Mouse (Mus musculus) hematopoietic stem cell, adult 5-6 weeks (primary cell): Measurements from ENCODE around the gene 1700025G04Rik. TPM values are rescaled to one million over a fixed set of nuclear protein-coding genes. Genes with fewer than 3 reads are reported as not detected.

Experiments used
- ATAC-seq, 2 experiments: fragments of 125-278 bp in 1 of 2; replicated peaks in 1 of 2; 2 replicates each; pipeline ENCODE4 v1.8.0; 2016 to 2017; ENCODE audit warnings: inconsistent platforms in 2 of 2, mild to moderate bottlenecking in 2 of 2, moderate number of reproducible peaks in 2 of 2, low read depth in 1 of 2, moderate TSS enrichment in 1 of 2; ENCODE audit not compliant: low FRiP score in 2 of 2, poor library complexity in 2 of 2, severe bottlenecking in 2 of 2, insufficient read depth in 1 of 2, low TSS enrichment in 1 of 2
- total RNA-seq: library from RNA; stranded (forward); fragments of 172-1452, 232-1000 nt; gene quantifications from 2 replicates; pipeline ENCODE4 v1.2.3, GENCODE M21; 2017

The 1700025G04Rik gene
- total RNA-seq, 1 experiment from 2014 or later = 21.9 TPM

DNA sequence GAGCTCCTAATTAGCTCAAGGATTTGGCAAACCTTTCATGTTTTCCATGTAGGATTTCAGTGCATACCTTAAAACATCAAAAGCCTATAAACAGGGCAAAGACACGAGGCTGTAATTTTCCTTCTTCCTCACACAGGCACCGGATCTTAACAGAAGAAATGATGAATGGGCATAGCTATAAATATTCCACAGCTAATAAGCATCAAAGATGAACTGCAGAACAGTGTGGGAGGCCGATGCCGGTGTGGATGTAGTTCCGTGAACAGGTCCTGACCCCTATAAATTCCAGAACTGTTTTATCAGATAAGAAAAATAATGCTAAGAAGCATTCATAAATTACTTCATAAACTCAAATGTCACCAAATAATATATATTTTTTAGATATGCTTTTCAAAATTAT, 42.5 kb downstream of the 1700025G04Rik start:
- no peak for ATAC-seq

DNA sequence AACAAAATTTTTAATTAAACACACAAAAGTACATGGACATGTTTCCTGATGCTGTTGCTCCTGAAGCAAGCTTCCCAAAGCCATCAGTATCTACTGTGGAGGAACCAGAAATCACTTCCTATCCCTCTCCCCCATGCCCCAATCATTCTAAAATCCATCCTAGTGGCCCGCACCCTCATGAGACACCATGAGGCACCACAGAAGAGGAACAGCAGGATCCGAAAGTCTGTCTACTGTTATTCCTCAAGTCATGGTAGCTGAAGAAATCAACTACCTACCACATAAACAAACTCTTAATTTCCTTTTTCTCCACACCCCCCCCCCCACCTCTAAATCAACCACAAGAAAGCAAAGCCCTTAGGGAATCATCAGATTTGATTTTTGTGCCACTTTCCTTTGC, 46.5 kb downstream of the 1700025G04Rik start:
- no peak for ATAC-seq

DNA sequence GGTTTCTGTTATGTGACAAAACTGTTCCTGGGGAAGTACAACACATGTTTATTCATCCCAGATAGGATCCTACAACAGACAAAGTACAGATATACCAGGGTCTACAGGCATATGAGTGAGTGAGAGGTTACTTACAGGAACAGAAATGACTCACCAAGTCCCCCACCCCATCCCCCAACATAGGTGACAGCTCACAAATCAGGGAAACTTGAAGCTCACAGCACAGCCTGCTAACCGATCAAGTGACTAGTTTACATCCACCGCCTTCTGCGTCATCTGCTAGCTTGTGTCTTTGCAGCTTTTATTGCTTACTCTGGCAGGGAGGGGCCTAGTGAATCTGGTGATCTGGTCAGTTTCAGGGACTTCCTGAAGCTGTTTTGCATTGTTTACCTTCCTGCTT, 47.5 kb downstream of the 1700025G04Rik start:
- ATAC-seq = no peak

DNA sequence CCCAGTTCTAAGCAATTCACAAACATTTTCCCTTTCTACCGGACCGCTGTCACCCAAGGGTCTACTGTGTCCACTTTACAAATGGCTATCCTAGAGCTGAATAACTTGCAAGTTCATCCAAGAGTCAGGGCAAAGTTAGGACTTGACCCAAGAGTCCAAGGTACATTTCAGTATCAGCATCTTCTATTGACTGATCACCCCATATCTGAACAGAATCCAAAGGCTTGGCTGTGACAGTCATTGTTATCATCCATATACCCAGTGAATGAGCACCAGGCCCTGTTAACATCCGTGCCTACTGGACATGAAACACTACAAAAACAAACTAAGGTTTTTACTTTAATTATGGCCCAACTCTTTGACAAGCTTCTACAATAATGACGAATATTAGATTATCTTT, 48.9 kb downstream of the 1700025G04Rik start:
- no peak for ATAC-seq

DNA sequence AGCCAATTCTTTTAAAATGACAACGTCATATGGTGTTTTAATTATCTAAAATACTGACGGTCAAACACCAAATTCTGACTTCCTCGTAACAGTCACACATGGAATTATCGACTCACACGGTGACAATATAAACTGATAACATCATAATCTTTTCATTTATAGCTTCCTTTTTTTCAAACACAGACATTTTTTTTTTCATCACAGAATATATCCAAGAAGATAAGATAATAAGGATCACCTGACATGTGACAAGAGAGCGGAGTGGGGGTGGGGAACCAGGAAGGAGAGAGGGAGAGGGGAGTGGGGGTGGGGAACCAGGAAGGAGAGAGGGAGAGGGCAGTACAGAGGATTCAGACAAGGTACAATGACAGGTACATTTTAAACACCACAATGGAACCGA, 49.9 kb downstream of the 1700025G04Rik start:
- ATAC-seq = no peak

DNA sequence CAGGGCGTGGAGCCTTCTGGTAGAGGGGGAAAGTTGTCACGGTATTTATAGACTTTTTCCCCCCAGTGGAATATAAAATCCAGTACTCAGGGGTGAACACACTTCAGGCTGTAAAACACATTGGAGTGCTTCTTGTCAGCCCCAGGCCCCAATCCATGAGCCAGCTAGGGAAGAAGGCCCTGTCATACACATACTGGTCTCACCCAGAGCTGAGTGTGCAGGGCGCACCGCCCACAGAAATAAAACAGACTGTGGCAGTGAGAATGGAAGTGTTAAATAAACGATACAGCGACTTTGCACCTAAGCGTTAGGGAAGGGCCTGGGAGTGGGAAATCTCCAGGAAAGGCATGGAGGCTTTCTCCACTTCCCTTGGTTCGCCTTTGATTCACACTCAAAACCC, 50.3 kb downstream of the 1700025G04Rik start:
- no peak for ATAC-seq

DNA sequence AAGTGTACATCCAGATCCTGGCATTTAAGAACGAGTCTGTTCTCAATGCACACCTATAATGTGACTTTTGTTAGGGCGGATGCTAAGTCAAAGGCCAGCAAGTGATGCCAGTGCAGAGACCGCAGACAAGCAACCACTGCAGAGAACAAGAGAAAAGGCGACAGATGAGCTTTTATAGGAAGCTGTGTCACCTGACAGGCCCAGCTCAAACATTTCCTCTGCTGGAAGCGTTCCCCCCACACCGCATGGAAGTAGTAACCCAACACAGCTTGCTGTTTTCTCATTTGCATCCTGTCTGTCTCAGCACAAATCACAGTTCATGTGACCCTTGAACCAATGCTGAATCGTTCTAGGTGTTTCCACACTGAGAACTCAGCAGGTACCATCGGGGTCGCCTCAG, 51.8 kb downstream of the 1700025G04Rik start:
- ATAC-seq = no peak; a peak in 1 of 4 replicates

DNA sequence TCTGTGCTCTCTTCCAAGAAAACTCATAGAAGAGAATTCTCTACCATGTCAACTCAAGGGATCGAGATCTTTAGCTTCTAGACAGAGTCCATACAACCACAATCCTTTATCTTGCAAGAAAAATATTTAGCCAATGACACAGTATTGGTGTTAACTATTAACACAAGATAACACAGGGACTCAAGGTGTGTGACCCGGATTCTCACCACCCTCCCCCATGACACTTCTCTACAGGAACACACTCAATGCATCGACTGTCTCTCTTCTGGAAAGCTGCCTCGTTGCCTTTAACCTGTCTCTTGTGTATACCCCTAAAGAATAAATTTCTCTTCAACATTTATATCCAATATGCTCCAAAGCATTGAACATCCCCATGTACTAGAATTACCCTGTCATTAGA, 52.3 kb downstream of the 1700025G04Rik start:
- ATAC-seq = no peak

DNA sequence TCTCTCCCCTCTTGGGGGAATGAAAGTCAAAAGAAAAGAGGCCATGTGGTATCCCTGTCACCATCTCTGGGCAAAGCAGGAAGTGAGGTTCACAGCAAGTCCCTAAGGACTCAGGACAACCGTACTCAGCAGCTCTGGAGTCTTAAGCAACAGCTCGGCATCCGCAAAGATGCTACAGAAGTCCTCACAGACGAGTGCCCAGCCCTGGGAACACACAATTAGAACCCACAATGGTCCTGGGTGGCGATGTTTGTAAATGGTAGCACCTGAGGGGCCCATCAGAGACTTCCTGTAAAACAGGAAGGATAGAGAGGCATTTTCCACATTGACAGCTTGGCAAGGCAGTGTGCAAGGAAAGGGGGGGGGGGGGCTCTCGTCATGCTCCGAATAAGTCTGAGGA, 55.2 kb downstream of the 1700025G04Rik start:
- no peak for ATAC-seq

DNA sequence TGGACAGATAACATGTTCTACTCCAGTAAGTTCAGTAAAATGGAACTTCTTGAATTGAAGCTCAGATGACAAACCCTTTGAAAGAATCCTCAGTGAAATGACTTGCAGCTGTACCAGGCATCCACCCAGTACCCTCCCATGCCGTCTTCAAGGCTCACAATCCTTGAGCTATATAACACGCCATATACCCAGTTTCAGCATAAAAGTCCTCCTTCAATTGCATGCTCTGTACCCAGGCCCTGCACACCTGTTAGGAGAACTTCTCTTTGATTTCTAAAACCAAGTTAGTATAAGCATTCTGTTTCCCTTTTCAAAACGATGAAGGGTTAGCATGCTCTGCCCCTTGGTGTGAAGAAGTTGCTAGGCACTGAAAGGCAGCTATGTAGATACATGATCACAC, 56.2 kb downstream of the 1700025G04Rik start:
- no peak for ATAC-seq

DNA sequence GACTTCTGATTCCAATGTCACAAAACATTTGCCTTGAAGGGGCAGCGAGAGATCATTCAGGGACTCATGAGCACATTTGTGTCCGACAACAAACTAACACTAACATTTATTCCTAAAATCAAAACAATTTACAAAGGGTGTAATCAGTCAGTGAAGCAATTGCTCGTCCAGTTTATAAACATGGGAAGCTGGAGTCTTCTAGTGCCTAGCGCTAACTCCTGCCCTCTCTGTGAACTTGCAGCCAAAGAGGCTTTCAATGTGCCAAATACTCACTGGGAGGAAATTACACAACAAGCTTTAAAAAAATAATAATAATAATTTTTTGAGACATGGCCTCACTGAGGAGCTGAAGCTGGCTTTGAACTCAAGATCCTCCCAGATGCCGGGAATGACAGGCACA, 57.8 kb downstream of the 1700025G04Rik start:
- no peak for ATAC-seq

DNA sequence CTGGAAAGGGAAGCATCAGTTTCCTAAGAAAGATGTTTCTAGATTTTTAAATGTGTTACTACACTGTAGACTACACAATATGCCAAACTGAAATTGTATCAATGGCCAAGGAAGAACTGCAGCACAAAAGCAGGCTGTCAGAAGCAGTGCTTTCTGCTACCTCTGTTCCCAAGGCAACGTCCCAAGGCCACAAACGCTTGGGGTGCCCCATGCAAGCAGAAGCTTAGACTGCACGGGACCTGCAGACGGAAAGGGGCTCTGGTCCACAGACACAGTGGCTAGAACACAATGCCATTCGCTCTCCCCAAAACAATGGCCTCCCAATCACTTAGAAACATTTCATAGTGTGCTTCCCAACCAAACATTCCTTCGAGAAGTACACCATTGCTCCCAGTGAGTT, 59.4 kb downstream of the 1700025G04Rik start:
- ATAC-seq = no peak

DNA sequence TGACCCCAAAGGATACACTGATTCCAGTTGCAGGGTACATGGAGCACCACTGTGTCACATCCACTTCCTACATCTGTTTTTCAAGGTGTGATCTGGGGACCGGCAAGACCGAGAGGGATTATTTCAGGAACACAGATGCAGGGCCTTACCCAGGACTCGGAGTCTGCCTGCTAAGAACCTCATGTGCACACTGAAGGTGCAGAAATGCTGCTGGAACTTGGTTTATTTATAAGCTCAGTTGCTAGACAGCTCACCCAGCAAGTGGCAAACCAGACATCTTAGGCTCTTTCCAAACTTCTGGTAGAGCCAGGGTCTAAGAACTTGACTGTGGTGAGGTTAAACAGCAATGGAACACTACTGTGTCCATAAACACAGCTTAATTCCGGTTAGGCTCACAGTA, 61.2 kb downstream of the 1700025G04Rik start:
- ATAC-seq = no peak

DNA sequence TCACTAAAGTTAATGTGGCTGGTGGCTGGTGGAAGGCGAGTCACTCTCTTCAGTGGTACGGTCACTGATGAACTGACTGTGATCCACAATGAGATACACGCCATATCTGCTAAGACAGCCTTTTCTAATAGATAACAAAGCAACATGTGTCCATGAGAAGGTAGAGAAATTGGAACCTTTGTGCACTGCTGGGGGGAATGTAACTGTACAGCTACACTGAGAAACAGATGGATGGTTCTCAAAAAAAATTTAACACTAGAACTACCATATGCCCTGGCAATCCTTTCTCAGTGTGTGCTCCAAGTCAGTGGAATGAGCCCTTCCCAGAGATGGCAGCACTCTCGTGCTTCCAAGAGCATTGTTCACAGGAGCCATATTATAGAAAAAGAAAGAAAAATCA, 63.2 kb downstream of the 1700025G04Rik start:
- no peak for ATAC-seq

DNA sequence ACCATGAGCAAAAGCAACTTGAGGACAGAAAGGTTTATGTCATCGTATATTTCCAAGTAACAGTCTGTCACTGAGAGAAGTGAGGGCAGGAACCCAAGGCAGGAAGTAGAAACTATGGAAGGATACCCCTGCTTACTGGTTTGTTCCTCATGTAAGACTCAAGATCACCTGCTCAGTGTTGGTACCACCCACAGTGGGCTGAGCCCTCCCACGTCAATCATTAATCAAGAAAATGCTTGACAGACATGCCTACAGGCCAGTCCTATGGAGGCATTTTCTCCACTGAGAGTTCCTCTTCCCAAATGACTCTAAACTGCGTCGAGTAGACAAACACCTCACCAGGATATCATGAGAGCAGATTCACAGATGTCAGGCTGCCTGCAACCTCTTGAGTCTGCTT, 64.6 kb downstream of the 1700025G04Rik start:
- ATAC-seq = no peak

DNA sequence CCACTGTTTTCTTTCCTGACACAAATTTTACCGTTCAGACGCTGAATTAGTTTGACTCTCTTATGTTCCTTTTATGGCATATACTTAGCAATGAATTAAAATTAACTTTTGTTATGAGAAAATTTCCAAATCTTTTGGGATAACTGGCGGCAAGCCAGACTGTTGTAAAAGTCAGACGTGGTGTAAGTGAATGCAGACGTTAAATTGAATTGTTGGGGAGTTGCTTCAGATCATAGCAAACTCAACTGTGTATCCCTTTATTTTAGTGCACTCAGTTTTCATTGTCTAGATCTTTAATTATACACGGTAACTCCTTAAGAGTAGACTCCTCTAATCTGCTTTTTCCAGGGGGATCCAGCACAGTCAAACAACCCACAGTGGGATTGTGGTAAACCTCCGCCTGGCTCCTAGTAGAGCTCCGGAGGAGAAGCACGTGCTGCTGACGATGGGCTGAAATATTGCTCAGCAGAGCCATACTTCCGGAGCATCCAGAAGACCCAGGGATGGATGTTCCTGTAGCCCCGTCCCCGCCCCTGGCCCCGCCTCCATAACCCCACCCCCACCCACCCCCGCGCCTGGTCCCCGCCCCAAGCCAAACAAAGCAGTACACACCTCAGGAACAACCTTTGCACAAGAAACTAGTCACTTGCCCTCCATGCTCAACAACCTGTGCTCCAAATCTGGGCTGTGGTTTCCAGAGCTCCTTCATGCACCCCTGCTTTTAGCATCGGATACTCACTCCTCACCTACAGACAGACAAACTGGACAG, 65.7 kb downstream of the 1700025G04Rik start:
- no peak for ATAC-seq

DNA sequence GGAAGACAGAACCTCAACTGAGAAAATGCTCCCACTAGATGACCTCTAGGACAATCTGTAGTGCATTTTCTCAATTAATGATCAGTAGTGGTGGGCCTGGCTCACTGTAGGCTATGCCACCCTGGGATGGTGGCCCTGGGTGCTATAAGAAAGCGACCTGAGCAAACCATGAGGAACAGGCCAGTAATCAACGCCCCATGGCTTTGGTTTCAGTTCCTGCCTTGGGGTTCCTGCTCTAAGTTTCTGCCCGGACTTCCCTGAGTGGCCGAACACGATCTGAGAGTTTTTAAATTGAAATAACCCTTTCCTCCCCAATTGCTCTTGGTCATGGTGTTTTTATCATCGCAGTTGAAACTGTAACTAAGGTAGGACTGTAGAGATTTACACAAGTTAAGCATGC, 69.1 kb downstream of the 1700025G04Rik start:
- no peak for ATAC-seq

DNA sequence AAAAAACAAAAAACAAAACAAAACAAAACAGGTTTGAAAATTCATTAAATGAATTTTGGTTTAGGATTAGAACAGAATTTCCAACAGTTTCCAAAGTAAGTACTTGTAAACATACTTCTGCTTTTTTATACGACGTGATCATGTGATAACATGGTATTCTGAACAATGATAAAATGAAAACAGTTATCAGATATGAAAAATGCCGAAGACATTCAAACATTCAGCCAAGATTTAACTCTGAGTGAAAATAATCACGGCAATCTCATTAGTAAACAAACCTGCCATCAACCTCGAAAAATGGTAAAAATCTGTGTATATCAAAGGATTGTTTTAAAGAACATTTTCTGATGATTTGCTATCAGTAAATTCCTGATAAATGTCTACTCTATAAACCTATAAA, 69.9 kb downstream of the 1700025G04Rik start:
- ATAC-seq = no peak

DNA sequence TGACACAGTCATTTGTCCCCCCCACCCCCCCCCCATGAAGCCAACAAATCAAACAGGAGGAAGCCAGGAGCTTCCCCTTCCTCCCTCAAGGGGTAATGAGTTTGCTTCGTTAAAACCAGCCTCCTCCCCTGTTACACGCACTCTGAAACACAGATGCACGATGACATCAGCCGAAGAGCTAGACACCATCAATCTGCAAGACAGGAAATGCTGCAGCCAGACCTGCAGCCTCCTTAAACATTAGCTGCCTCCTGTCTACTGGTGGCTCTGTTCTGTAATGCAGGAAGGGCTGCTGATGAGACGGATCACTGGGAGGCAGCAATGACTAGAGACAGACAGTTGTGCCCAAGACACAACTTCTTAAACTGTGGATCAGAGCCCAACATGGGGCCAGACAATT, 70.7 kb downstream of the 1700025G04Rik start:
- ATAC-seq = peak; percentile 48 to 67
